In the genomic region with DNA sequence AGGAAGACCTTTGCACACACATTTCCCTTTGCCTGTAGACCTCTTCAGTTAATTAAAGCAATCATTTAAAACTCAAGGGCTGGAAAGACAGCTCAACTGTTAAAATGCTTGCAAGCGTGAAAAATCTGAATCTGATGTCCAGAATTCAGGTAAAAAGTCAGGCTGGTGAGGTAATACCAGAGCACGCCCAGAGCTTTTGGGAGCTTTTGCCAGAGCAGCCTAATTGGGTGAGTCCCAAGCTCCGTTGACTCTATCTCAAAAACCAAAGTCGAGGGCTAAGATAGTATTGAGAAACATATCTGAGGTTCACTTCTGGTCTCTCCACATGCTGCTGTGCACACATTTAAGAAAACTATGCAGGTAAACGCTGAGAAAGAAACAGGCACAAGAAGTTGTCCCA, we compare ENCODE assay signal across 9 mouse cellular contexts. TPM values are rescaled to one million over a fixed set of nuclear protein-coding genes. Genes with fewer than 3 reads are reported as not detected.
DNase-seq lines count a peak whose midpoint lies in the region; ATAC-seq and TF ChIP-seq lines count a peak whose summit lies in the region.
"Had no signal": no experiment of that assay in that cellular context is flagged by ENCODE, and none has a peak within 500 bp of the region (broad histone marks: within the 10 kb centered on the region; RNA-seq: fewer than 3 reads in every experiment).

A gene (plus strand): TSS at position 130 of the 400 bp plus-strand sequence.

- peaks cover 9% of the 10 kb centered on the region; the same call in 1 of the 2 replicates for H3K27me3 ChIP-seq in heart, embryonic 16.5 days (ENCODE audit: control insufficient read depth, insufficient read depth, low read length)
- H3K27me3 ChIP-seq in forebrain, embryonic 13.5 days, result peaks cover 11% of the 10 kb centered on the region; the same call in 1 of the 2 replicates
- H3K27me3 ChIP-seq in midbrain, postnatal 0 days (ENCODE audit: insufficient read depth, low read length), result no peaks in the 10 kb centered on the region

- ATAC-seq in heart, embryonic 16.5 days (replicated peaks; ENCODE audit: extremely low read depth, insufficient read depth, low FRiP score), result no peak
- no peak for ATAC-seq in forebrain, embryonic 13.5 days
- no peak for ATAC-seq in midbrain, postnatal 0 days (ENCODE audit: low FRiP score)

- no peak for DNase-seq in heart, postnatal 14 days
- peak; percentile 26 for DNase-seq in kidney, postnatal 14 days
- no peak for DNase-seq in midbrain, postnatal 0 days (ENCODE audit: low spot score)
- DNase-seq in urinary bladder, postnatal 14 days (ENCODE audit: low spot score), result no peak
- DNase-seq in cerebellum, postnatal 10 days, result no peak
- DNase-seq in urinary bladder, adult 2 months (ENCODE audit: low spot score), result no peak

- H3K4me1 ChIP-seq in heart, embryonic 16.5 days (ENCODE audit: control insufficient read depth, insufficient read depth, low read length), result peaks cover 4% of the 10 kb centered on the region
- peaks cover 7% of the 10 kb centered on the region for H3K4me1 ChIP-seq in forebrain, embryonic 13.5 days
- no peaks in the 10 kb centered on the region; the same call in 1 of the 2 replicates for H3K4me1 ChIP-seq in midbrain, postnatal 0 days (ENCODE audit: insufficient read depth, low read length)

- H3K4me2 ChIP-seq in heart, embryonic 16.5 days (ENCODE audit: low read depth, low read length), result peak within 1 kb of the TSS; percentile 70
- peak within 1 kb of the TSS; percentile 61 for H3K4me2 ChIP-seq in forebrain, embryonic 13.5 days
- H3K4me2 ChIP-seq in midbrain, postnatal 0 days (ENCODE audit: low read depth, low read length, poor library complexity, severe bottlenecking), result peak within 1 kb of the TSS; percentile 54

- TF ChIP-seq CTCF in midbrain, postnatal 0 days (IDR thresholded peaks at IDR 0.05), result no peak

- intact Hi-C loops in heart, postnatal 14 days (cut with DNase I), result no loop called here

- H3K36me3 ChIP-seq in heart, embryonic 16.5 days (ENCODE audit: control insufficient read depth, insufficient read depth), result no peaks in the 10 kb centered on the region
- no peaks in the 10 kb centered on the region for H3K36me3 ChIP-seq in forebrain, embryonic 13.5 days (ENCODE audit: poor library complexity, severe bottlenecking)
- H3K36me3 ChIP-seq in midbrain, postnatal 0 days (ENCODE audit: insufficient read depth, low read length), result no peaks in the 10 kb centered on the region

- H3K9ac ChIP-seq in heart, embryonic 16.5 days (ENCODE audit: low read length), result peak within 1 kb of the TSS; percentile 41
- H3K9ac ChIP-seq in forebrain, embryonic 13.5 days, result peak within 1 kb of the TSS; percentile 57
- H3K9ac ChIP-seq in midbrain, postnatal 0 days (replicated peaks; ENCODE audit: low read length, poor library complexity, severe bottlenecking), result peak within 1 kb of the TSS; percentile 57

- no peak within 1 kb of the TSS for H3K27ac ChIP-seq in heart, embryonic 16.5 days (ENCODE audit: low read length)
- no peak within 1 kb of the TSS for H3K27ac ChIP-seq in forebrain, embryonic 13.5 days
- H3K27ac ChIP-seq in midbrain, postnatal 0 days (ENCODE audit: low read depth, low read length), result no peak within 1 kb of the TSS

- no peaks in the 10 kb centered on the region for H3K9me3 ChIP-seq in heart, embryonic 16.5 days (replicated peaks; ENCODE audit: control insufficient read depth, low read length)
- no peaks in the 10 kb centered on the region for H3K9me3 ChIP-seq in forebrain, embryonic 13.5 days (replicated peaks)
- no peaks in the 10 kb centered on the region for H3K9me3 ChIP-seq in midbrain, postnatal 0 days (ENCODE audit: low read length)

- H3K4me3 ChIP-seq in heart, embryonic 16.5 days (ENCODE audit: low read length), result peak within 1 kb of the TSS; percentile 43
- H3K4me3 ChIP-seq in forebrain, embryonic 13.5 days, result peak within 1 kb of the TSS; percentile 36
- peak within 1 kb of the TSS; percentile 32 for H3K4me3 ChIP-seq in midbrain, postnatal 0 days (ENCODE audit: low read depth, low read length)

- WGBS in heart, embryonic 16.5 days, result 55% methylated on average over 5 of the region's 5 CpGs
- 52% methylated on average over 5 of the region's 5 CpGs for WGBS in forebrain, embryonic 13.5 days
- 71% methylated on average over 5 of the region's 5 CpGs for WGBS in midbrain, postnatal 0 days

RNA-seq across cellular contexts. Expression of the gene that starts here (rescaled TPM):
- 0.34 TPM in 1 of 2 replicates, not detected in the other for polyA plus RNA-seq in heart, embryonic 16.5 days (2015; fragmentation: Nextera tagmentation; extraction: Ambion mirVana)
- not detected for total RNA-seq in heart, postnatal 14 days (2021)
- polyA plus RNA-seq in forebrain, embryonic 13.5 days (2015; fragmentation: Nextera tagmentation; extraction: Ambion mirVana), result 0.21 and 0.49 TPM in 2 replicates
- total RNA-seq in midbrain, postnatal 0 days (2014; rRNA removed), result 0.22 TPM in 1 of 2 replicates, not detected in the other
- polyA plus RNA-seq in midbrain, postnatal 0 days (2015; fragmentation: Nextera tagmentation; extraction: Ambion mirVana), result 0.50 and 1.3 TPM in 2 replicates
- polyA plus RNA-seq in urinary bladder, adult 2 months (2012; rRNA removed), result 0.38 and 1.4 TPM in 2 replicates
- polyA plus RNA-seq: liver, embryonic 16.5 days had no signal
